Mouse (Mus musculus) heart, postnatal 0 days (tissue): Measurements from ENCODE around the gene Tgm3.

Source experiments
- CTCF ChIP-seq: IDR thresholded peaks from 2 replicates; pipeline ENCODE4 v1.5.1; 2016; ENCODE audit warnings: antibody characterized with exemption, control low read depth, low read depth
- EP300 ChIP-seq: IDR thresholded peaks from 2 replicates; pipeline ENCODE4 v1.6.1; 2016; ENCODE audit warnings: antibody characterized with exemption, low read depth

DNA sequence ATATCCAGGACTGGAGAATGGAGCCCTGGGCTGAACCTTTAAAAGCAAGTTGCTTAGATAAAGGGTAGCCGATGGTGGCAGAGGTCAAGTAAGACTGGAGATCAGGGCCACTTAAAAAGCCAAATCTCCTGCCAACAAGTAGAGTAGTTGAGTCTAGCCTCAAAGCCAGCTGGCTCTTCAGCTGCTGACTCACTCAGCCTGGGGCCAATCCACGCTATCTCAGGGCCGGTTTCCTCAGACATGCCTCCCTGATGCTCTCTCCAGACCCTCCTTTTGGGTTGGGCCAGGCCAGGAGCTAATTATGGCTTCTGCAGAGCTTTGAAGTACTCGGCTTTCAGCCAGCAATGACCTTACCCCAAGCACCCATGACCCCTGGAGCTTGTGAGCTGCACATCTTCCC lies 15.7 kb downstream of the Tgm3 start:
- TF ChIP-seq CTCF (no peak), EP300 (no peak)
